Mouse (Mus musculus) myocyte (in vitro differentiated cells): ENCODE measurements around the gene Hoxb7.

ENCODE experiments used
- CEBPB ChIP-seq: IDR thresholded peaks from 2 replicates; pipeline ENCODE4 v1.6.1; 2011; ENCODE audit warnings: mild to moderate bottlenecking, moderate library complexity; ENCODE audit not compliant: poor library complexity, insufficient read depth, severe bottlenecking
- E2F4 ChIP-seq: IDR thresholded peaks from one replicate; pipeline ENCODE4 v1.6.1; 2011; ENCODE audit warnings: mild to moderate bottlenecking, control low read depth, moderate library complexity; ENCODE audit not compliant: insufficient read depth
- MAX ChIP-seq: IDR thresholded peaks from one replicate; pipeline ENCODE4 v1.6.1; 2011; ENCODE audit warnings: low read depth, mild to moderate bottlenecking, control low read depth
- MYOG ChIP-seq, 3 experiments: IDR thresholded peaks; one replicate each; pipeline ENCODE4 v1.6.1; 2011; ENCODE audit warnings: control low read depth in 2 of 3, low read depth in 2 of 3, mild to moderate bottlenecking in 2 of 3; ENCODE audit not compliant: insufficient read length in 2 of 3, control insufficient read depth in 1 of 3, insufficient read depth in 1 of 3
- POLR2A ChIP-seq: IDR thresholded peaks from one replicate; pipeline ENCODE4 v1.6.1; 2011; ENCODE audit warnings: low read depth, mild to moderate bottlenecking, control low read depth, moderate library complexity; ENCODE audit not compliant: insufficient read length
- TCF12 ChIP-seq: IDR thresholded peaks from one replicate; pipeline ENCODE4 v1.6.1; 2011; ENCODE audit warnings: mild to moderate bottlenecking, control low read depth; ENCODE audit not compliant: poor library complexity, insufficient read depth, severe bottlenecking
- USF1 ChIP-seq: IDR thresholded peaks from one replicate; pipeline ENCODE4 v1.6.1; 2011; ENCODE audit warnings: low read depth, mild to moderate bottlenecking, control low read depth, moderate library complexity

DNA sequence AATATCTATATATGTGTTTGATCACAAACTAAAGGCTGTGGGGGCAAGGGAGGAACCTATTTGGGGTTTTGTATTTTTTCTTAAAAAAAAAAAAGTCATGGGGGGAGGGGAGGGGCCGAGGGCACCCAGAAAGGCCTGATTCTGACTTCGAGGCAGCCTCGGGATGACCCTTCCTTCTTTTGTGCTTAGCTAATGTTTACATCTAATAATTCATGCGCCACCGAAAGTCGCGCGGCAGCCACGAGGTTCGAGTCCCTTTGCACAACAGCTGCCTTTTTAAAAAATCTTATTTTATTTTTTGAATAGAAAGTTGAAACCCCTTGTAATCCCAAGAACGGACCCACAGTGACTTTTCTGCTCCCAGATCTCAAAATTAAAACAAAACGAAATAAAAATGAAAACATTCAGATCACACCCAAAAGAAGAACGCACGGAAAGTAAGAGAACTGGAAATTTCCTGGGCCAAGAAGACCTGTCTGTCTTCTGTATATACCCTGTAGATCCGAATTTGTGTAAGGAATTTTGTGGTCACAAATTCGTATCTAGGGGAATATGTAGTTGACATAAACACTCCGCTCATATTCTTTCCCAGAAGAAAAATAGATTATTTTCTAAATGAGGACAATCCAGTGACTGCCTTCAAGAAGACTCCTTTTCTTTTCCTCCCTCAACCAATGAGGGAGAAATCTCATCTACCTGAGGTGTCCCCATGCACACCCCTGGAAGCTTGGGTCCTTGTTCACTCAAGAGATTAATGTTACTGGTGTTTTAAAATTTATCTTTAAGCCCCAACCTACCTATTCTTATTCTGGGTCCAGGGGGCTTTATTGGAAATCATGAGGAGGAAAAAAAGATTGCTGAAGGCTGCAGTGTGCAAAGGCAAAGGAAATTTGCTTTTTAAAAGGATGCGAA is 30.5 kb downstream of the Hoxb7 start:
- no peak for TF ChIP-seq CEBPB
- TF ChIP-seq MAX: no peak
- no peak for TF ChIP-seq POLR2A
- no peak for TF ChIP-seq USF1
- no peak for TF ChIP-seq TCF12
- no peak for TF ChIP-seq E2F4
- TF ChIP-seq MYOG (IDR thresholded peaks at IDR 0.05; ENCODE audit: control insufficient read depth in 1 of 3, insufficient read depth in 1 of 3, insufficient read length in 2 of 3, low read depth in 2 of 3): no peak
